Mouse (Mus musculus): ENCODE data around the gene Wnt3a. TPM values are rescaled to one million over a fixed set of nuclear protein-coding genes. Genes with fewer than 3 reads are reported as not detected.
"Not testable (repeated sequence)": the region's sequence is repeated elsewhere in the genome, so short reads cannot be mapped to it uniquely, and the experiment has no call there.

Gene Wnt3a
- polyA plus RNA-seq, 1 experiment, result not detected

DNA sequence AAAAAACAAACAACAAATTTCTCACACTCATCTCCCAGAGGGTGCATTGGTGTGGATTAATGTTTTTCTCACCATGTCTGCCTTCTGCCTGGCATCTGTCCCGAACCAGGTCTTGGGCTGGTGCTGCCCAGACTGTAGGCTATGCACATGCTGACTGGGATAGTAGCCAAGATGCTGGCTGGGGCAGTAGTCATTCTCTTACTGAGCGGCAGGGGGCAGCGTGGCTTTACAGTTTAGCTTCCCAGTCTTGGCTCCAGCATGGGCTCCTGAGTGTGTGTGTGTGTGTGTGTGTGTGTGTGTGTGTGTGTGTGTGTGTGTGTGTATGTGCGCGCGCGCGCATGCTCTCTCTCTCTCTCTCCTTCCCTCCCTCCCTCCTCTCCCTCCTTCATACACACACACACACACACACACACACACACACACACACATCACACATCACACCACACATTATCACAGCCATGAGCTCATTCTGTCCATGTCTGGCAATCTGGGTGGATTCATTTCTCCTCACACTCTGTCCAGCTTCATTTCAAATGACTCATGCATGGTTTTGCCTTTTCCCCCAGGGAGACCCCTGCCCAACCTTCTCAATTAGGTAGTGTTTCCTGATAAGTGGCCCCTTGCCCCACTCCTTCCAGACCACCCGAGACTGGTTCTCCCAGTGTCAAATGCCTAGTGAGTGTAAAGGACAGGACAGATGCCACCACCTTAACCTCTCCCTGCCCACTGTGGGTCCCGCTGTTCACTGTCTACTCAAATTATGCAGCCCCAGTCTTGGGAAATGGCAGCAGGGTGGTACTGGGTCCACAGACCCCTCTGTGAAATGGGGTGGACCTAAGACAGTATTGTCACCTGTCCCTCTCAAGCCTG lies 12.4 kb upstream of the Wnt3a start:
- Histone ChIP-seq H3K4me2 (ENCODE audit: low read depth) (no peak overlapping the region), H3K79me2 (ENCODE audit: control insufficient read depth, insufficient read depth) (no peaks in the 10 kb centered on the region), H3K36me3 (ENCODE audit: control insufficient read depth, insufficient read depth) (no peaks in the 10 kb centered on the region), H3ac (ENCODE audit: control insufficient read depth, insufficient read length) (no peak overlapping the region), H3K4me3 (no peak overlapping the region), H3K27me3 (ENCODE audit: control insufficient read depth, insufficient read depth, insufficient read length) (peaks cover 20% of the 10 kb centered on the region)
- TF ChIP-seq SRF (IDR thresholded peaks at IDR 0.05; ENCODE audit: control insufficient read depth, insufficient read length, low read depth), result no peak

DNA sequence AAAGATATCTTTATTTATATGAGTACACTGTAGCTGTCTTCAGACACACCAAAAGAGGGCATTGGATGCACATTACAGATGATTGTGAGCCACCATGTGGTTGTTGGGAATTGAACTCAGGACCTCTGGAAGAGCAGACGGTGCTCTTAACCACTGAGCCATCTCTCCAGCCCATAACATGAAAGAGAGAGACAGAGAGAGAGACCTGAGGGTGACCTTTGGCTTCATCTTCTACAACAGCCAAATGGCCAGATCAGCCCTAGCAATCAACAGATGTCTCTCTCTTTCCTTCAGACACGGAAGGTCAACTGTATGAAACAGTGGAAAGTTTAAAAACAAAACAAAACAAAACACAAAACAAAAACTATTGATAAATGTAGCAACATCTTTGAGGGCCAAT lies 10.5 kb upstream of the Wnt3a start:
- not testable (repeated sequence) for H3K79me2 ChIP-seq (ENCODE audit: control insufficient read depth, insufficient read depth); H3K36me3 ChIP-seq (ENCODE audit: control insufficient read depth, insufficient read depth); H3ac ChIP-seq (ENCODE audit: control insufficient read depth, insufficient read length); H3K4me2 ChIP-seq (ENCODE audit: low read depth); H3K4me3 ChIP-seq
- H3K27me3 ChIP-seq (ENCODE audit: control insufficient read depth, insufficient read depth, insufficient read length), result peaks cover 20% of the 10 kb centered on the region

DNA sequence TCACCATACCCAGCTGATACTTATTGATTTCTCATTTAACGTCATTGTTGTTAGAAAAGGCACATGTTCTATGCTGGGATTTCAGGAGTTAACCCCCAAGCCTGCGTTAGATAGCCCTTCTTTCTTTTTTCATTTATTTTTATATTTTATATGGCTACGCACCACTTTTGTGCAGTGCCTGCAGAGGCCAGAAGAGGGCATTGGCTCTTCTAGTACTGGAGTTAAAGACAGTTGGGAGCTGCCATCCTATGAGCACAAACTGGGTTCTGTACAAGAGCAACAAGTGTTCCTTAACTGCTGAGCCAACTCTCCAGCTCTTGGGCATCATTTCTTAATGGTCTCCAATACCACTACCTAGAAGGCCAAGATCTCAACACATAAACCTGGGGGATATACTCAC lies 9.6 kb upstream of the Wnt3a start:
- TF ChIP-seq CEBPB (IDR thresholded peaks at IDR 0.05; ENCODE audit: insufficient read depth, poor library complexity, severe bottlenecking) (no peak), TCF3 (IDR thresholded peaks at IDR 0.05; ENCODE audit: insufficient read length, low read depth) (no peak), POLR2A (IDR thresholded peaks at IDR 0.05; ENCODE audit: insufficient read length, low read depth) (no peak), MYOD1 (IDR thresholded peaks at IDR 0.05; ENCODE audit: control insufficient read depth in 1 of 3, insufficient read length in 2 of 3, low read depth in 2 of 3) (no peak), MYOG (IDR thresholded peaks at IDR 0.05; ENCODE audit: control insufficient read depth in 1 of 3, insufficient read depth in 1 of 3, insufficient read length in 2 of 3, low read depth in 2 of 3) (no peak), SRF (IDR thresholded peaks at IDR 0.05; ENCODE audit: control insufficient read depth, insufficient read length, low read depth) (no peak), MAX (IDR thresholded peaks at IDR 0.05; ENCODE audit: low read depth) (no peak)
- Histone ChIP-seq H3K27me3 (ENCODE audit: control insufficient read depth, insufficient read depth, insufficient read length) (peaks cover 20% of the 10 kb centered on the region), H3K4me2 (ENCODE audit: low read depth) (no peak overlapping the region), H3ac (ENCODE audit: control insufficient read depth, insufficient read length) (no peak overlapping the region), H3K36me3 (ENCODE audit: control insufficient read depth, insufficient read depth) (no peaks in the 10 kb centered on the region), H3K4me3 (no peak overlapping the region), H3K79me2 (ENCODE audit: control insufficient read depth, insufficient read depth) (no peaks in the 10 kb centered on the region)

GRCm38 (mm10) chr11:59297941-59298340 lies 7.4 kb upstream of the Wnt3a start:
- Histone ChIP-seq H3ac (ENCODE audit: control insufficient read depth, insufficient read length) (no peak overlapping the region), H3K79me2 (ENCODE audit: control insufficient read depth, insufficient read depth) (no peaks in the 10 kb centered on the region), H3K4me2 (ENCODE audit: low read depth) (no peak overlapping the region), H3K36me3 (ENCODE audit: control insufficient read depth, insufficient read depth) (no peaks in the 10 kb centered on the region), H3K27me3 (ENCODE audit: control insufficient read depth, insufficient read depth, insufficient read length) (peaks cover 23% of the 10 kb centered on the region), H3K4me3 (no peak overlapping the region)
- TF ChIP-seq MYOD1 (IDR thresholded peaks at IDR 0.05; ENCODE audit: control insufficient read depth in 1 of 3, insufficient read length in 2 of 3, low read depth in 2 of 3) (no peak), MAX (IDR thresholded peaks at IDR 0.05; ENCODE audit: low read depth) (no peak), CEBPB (IDR thresholded peaks at IDR 0.05; ENCODE audit: insufficient read depth, poor library complexity, severe bottlenecking) (no peak), TCF3 (IDR thresholded peaks at IDR 0.05; ENCODE audit: insufficient read length, low read depth) (no peak), E2F4 (IDR thresholded peaks at IDR 0.05; ENCODE audit: insufficient read depth) (no peak), TCF12 (IDR thresholded peaks at IDR 0.05; ENCODE audit: insufficient read depth, poor library complexity, severe bottlenecking) (no peak), REST (IDR thresholded peaks at IDR 0.05; ENCODE audit: insufficient read depth, insufficient read length) (no peak), POLR2A (IDR thresholded peaks at IDR 0.05; ENCODE audit: insufficient read length, low read depth) (no peak), SRF (IDR thresholded peaks at IDR 0.05; ENCODE audit: control insufficient read depth, insufficient read length, low read depth) (no peak), MYOG (IDR thresholded peaks at IDR 0.05; ENCODE audit: control insufficient read depth in 1 of 3, insufficient read depth in 1 of 3, insufficient read length in 2 of 3, low read depth in 2 of 3) (no peak), POLR2AphosphoS2 (IDR thresholded peaks at IDR 0.05; ENCODE audit: insufficient read length, low read depth) (no peak), USF1 (IDR thresholded peaks at IDR 0.05; ENCODE audit: low read depth) (no peak)

- Histone ChIP-seq H3ac (ENCODE audit: control insufficient read depth, insufficient read length) (no peak overlapping the region), H3K27me3 (ENCODE audit: control insufficient read depth, insufficient read depth, insufficient read length) (peaks cover 50% of the 10 kb centered on the region)
- TF ChIP-seq REST (IDR thresholded peaks at IDR 0.05; ENCODE audit: insufficient read depth, insufficient read length) (no peak), MYOG (IDR thresholded peaks at IDR 0.05; ENCODE audit: control insufficient read depth in 1 of 3, insufficient read depth in 1 of 3, insufficient read length in 2 of 3, low read depth in 2 of 3) (peak in 2 of 3 experiments; percentile 11 to 39), MYOD1 (IDR thresholded peaks at IDR 0.05; ENCODE audit: control insufficient read depth in 1 of 3, insufficient read length in 2 of 3, low read depth in 2 of 3) (peak in 1 of 3 experiments; percentile 9)
These were observed 3.1 kb upstream of the Wnt3a start for GRCm38 (mm10) chr11:59293616-59294015.

More at GRCm38 (mm10) chr11:59293616-59294015, 3.1 kb upstream of the Wnt3a start:
- Histone ChIP-seq H3K36me3 (ENCODE audit: control insufficient read depth, insufficient read depth) (no peaks in the 10 kb centered on the region), H3K4me2 (ENCODE audit: low read depth) (no peak overlapping the region), H3K4me3 (no peak overlapping the region), H3K79me2 (ENCODE audit: control insufficient read depth, insufficient read depth) (no peaks in the 10 kb centered on the region)
